Mouse (Mus musculus) liver, embryonic 14.5 days (tissue): ENCODE data around the gene Dus4l.

Experiments
- CTCF ChIP-seq: IDR thresholded peaks from 2 replicates; pipeline ENCODE4 v1.5.1; 2016; ENCODE audit warnings: antibody characterized with exemption, low read depth, control low read depth
- EP300 ChIP-seq: IDR thresholded peaks from 2 replicates; pipeline ENCODE4 v1.6.1; 2016; ENCODE audit warnings: antibody characterized with exemption, low read depth

DNA sequence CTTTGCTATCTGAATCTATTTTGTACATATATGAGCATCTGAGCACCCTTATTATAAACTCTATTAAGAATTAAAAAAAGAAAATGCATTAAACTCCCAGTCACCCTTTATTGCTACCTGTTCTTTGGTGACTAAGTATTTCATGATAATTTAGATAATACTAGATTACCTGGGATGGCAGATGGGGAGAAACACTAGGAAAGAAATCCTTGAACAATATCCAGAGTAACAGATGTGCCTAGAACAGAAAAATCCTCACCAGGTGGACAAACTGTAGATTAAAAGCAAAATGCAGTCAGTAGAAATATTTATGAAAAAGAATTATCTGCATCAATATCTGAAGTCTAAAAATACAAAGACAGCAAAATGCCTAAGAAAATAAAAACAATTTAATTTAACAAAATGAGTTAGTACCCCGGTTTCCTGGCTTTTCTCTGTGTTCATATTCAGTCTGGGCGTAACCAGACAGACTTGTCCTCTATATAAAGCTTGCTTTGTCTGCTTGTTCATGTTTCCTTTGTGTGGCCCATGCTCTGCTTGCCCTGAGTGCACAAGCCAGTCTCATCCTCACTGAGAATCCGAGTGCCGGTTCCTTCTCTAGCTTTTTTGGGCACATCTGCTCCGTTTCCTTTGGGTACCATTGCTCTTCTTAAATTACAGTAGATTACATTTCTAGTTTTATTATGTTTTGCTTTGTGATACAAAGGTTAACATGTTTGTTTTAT is 46.2 kb upstream of the Dus4l start:
- TF ChIP-seq CTCF, result no peak
- no peak for TF ChIP-seq EP300
